In genomic region chr2:107945837-107946451, GRCm38 (mm10) we compare ENCODE assay signal across 10 mouse cellular contexts.
DNase-seq lines count a peak whose midpoint lies in the region; ATAC-seq and TF ChIP-seq lines count a peak whose summit lies in the region.
"Had no signal": no experiment of that assay in that cellular context is flagged by ENCODE, and none has a peak within 500 bp of the region (broad histone marks: within the 10 kb centered on the region; RNA-seq: fewer than 3 reads in every experiment).

No protein-coding gene starts in this region.

- peak; percentile 38 for DNase-seq in 416B (ENCODE audit: low read depth)
- peak; percentile 15 for DNase-seq in adrenal gland, postnatal 25 days
- DNase-seq in embryonic facial prominence, embryonic 14.5 days (ENCODE audit: low spot score) = peak; percentile 28
- peak; percentile 90 for DNase-seq in midbrain, embryonic 11.5 days (ENCODE audit: low spot score, missing footprints)
- no peak for DNase-seq in spleen, adult 18-20 months
- DNase-seq in thymus, postnatal 10 days (ENCODE audit: low spot score in 2 of 2) = no peak

- no peak overlapping the region for H3K4me3 ChIP-seq in intestine, postnatal 0 days (ENCODE audit: low read depth, low read length)
- H3K4me3 ChIP-seq in intestine, embryonic 15.5 days (replicated peaks) = no peak overlapping the region
- no peak overlapping the region for H3K4me3 ChIP-seq in embryonic facial prominence, embryonic 14.5 days (ENCODE audit: low read depth, low read length)
- no peak overlapping the region for H3K4me3 ChIP-seq in midbrain, embryonic 11.5 days (ENCODE audit: low read depth, low read length)
- H3K4me3 ChIP-seq: heart, embryonic 13.5 days; liver, embryonic 15.5 days had no signal

- ATAC-seq in intestine, postnatal 0 days = no peak
- no peak for ATAC-seq in intestine, embryonic 15.5 days
- no peak for ATAC-seq in embryonic facial prominence, embryonic 14.5 days (ENCODE audit: low read depth)
- peak; percentile 92 for ATAC-seq in midbrain, embryonic 11.5 days (ENCODE audit: low FRiP score)

- H3K36me3 ChIP-seq in intestine, postnatal 0 days (ENCODE audit: control insufficient read depth, insufficient read depth) = no peaks in the 10 kb centered on the region
- H3K36me3 ChIP-seq in intestine, embryonic 15.5 days = no peaks in the 10 kb centered on the region
- no peaks in the 10 kb centered on the region for H3K36me3 ChIP-seq in embryonic facial prominence, embryonic 14.5 days (ENCODE audit: control insufficient read depth, insufficient read depth, low read length)
- H3K36me3 ChIP-seq in midbrain, embryonic 11.5 days (ENCODE audit: control insufficient read depth, insufficient read depth, low read length) = no peaks in the 10 kb centered on the region
- H3K36me3 ChIP-seq: heart, embryonic 13.5 days; liver, embryonic 15.5 days had no signal

- no peak overlapping the region for H3K9ac ChIP-seq in intestine, postnatal 0 days (ENCODE audit: low read depth, low read length)
- H3K9ac ChIP-seq in intestine, embryonic 15.5 days = no peak overlapping the region
- no peak overlapping the region for H3K9ac ChIP-seq in embryonic facial prominence, embryonic 14.5 days (ENCODE audit: low read depth, low read length)
- no peak overlapping the region for H3K9ac ChIP-seq in midbrain, embryonic 11.5 days (ENCODE audit: low read length)
- H3K9ac ChIP-seq: heart, embryonic 13.5 days; liver, embryonic 15.5 days had no signal

- H3K27me3 ChIP-seq in intestine, postnatal 0 days (replicated peaks; ENCODE audit: control insufficient read depth, insufficient read depth, low read length) = no peaks in the 10 kb centered on the region
- no peaks in the 10 kb centered on the region for H3K27me3 ChIP-seq in intestine, embryonic 15.5 days (replicated peaks)
- H3K27me3 ChIP-seq in embryonic facial prominence, embryonic 14.5 days (replicated peaks; ENCODE audit: control insufficient read depth, insufficient read depth, low read length) = no peaks in the 10 kb centered on the region
- H3K27me3 ChIP-seq in midbrain, embryonic 11.5 days (ENCODE audit: control insufficient read depth, insufficient read depth, low read length) = no peaks in the 10 kb centered on the region; the same call in 1 of the 2 replicates
- H3K27me3 ChIP-seq: heart, embryonic 13.5 days; liver, embryonic 15.5 days had no signal

- H3K4me2 ChIP-seq in intestine, postnatal 0 days (replicated peaks; ENCODE audit: low read depth) = no peak overlapping the region
- H3K4me2 ChIP-seq in intestine, embryonic 15.5 days (replicated peaks) = no peak overlapping the region
- H3K4me2 ChIP-seq in embryonic facial prominence, embryonic 14.5 days (ENCODE audit: low read depth, low read length) = no peak overlapping the region
- no peak overlapping the region for H3K4me2 ChIP-seq in midbrain, embryonic 11.5 days
- H3K4me2 ChIP-seq: heart, embryonic 13.5 days; liver, embryonic 15.5 days had no signal

- H3K27ac ChIP-seq in intestine, postnatal 0 days (ENCODE audit: low read depth, low read length) = no peak overlapping the region
- no peak overlapping the region for H3K27ac ChIP-seq in intestine, embryonic 15.5 days
- no peak overlapping the region for H3K27ac ChIP-seq in embryonic facial prominence, embryonic 14.5 days (replicated peaks; ENCODE audit: low read depth, low read length)
- no peak overlapping the region for H3K27ac ChIP-seq in midbrain, embryonic 11.5 days (ENCODE audit: low read depth, low read length)
- H3K27ac ChIP-seq: heart, embryonic 13.5 days; liver, embryonic 15.5 days had no signal

- H3K4me1 ChIP-seq in intestine, postnatal 0 days (replicated peaks; ENCODE audit: control insufficient read depth, insufficient read depth, low read length) = no peaks in the 10 kb centered on the region
- H3K4me1 ChIP-seq in intestine, embryonic 15.5 days (replicated peaks) = no peaks in the 10 kb centered on the region
- no peaks in the 10 kb centered on the region for H3K4me1 ChIP-seq in embryonic facial prominence, embryonic 14.5 days (ENCODE audit: control insufficient read depth, insufficient read depth, low read length)
- no peaks in the 10 kb centered on the region for H3K4me1 ChIP-seq in midbrain, embryonic 11.5 days (ENCODE audit: control insufficient read depth, insufficient read depth, low read length)
- H3K4me1 ChIP-seq: heart, embryonic 13.5 days; liver, embryonic 15.5 days had no signal

- no peaks in the 10 kb centered on the region for H3K9me3 ChIP-seq in intestine, postnatal 0 days (ENCODE audit: control insufficient read depth)
- H3K9me3 ChIP-seq in intestine, embryonic 15.5 days = no peaks in the 10 kb centered on the region
- no peaks in the 10 kb centered on the region for H3K9me3 ChIP-seq in embryonic facial prominence, embryonic 14.5 days (ENCODE audit: control insufficient read depth, low read length)
- H3K9me3 ChIP-seq in midbrain, embryonic 11.5 days (ENCODE audit: control insufficient read depth, low read length) = no peaks in the 10 kb centered on the region
- H3K9me3 ChIP-seq: heart, embryonic 13.5 days; liver, embryonic 15.5 days had no signal

- 20% methylated on average over 3 of the region's 3 CpGs for WGBS in intestine, postnatal 0 days
- 17% methylated on average over 3 of the region's 3 CpGs for WGBS in intestine, embryonic 15.5 days
- WGBS in embryonic facial prominence, embryonic 14.5 days = 11% methylated on average over 3 of the region's 3 CpGs
- 2% methylated on average over 3 of the region's 3 CpGs for WGBS in midbrain, embryonic 11.5 days

- peak; percentile 52 for TF ChIP-seq CTCF in intestine, postnatal 0 days (IDR thresholded peaks at IDR 0.05; ENCODE audit: low read depth)

Comparison
In these comparisons a context has a peak if more than half of its experiments do, and no peak if none do; other contexts are left out.
1. DNase-seq: peak in 416B (single experiment), adrenal gland, postnatal 25 days (single experiment), embryonic facial prominence, embryonic 14.5 days (single experiment) and midbrain, embryonic 11.5 days (single experiment); none in spleen, adult 18-20 months (0 of 2) and thymus, postnatal 10 days (0 of 2).